Mouse (Mus musculus): ENCODE measurements at regions not wholly inside any gene's neighbourhood (a gene's known extent, or its start where the extent isn't known, plus 50 kb on each side); places are given as distances from the start of the nearest gene placed in this dataset.

- WGBS: 81% methylated on average over 7 of the region's 7 CpGs
- Histone ChIP-seq H3K4me1 (no peaks in the 10 kb centered on the region), H3K27ac (no peak overlapping the region), H3K9me3 (no peaks in the 10 kb centered on the region), H3K36me3 (no peaks in the 10 kb centered on the region), H3K4me3 (no peak overlapping the region), H3K4me2 (no peak overlapping the region), H3K9ac (no peak overlapping the region), H3K27me3 (no peaks in the 10 kb centered on the region)
- no peak for ATAC-seq (ENCODE audit: insufficient number of reproducible peaks, insufficient read depth, low FRiP score, low TSS enrichment, low read depth)
Observed at GRCm38 (mm10) chr10:92625781-92626180, 96.4 kb downstream of the Nedd1 start.

DNA sequence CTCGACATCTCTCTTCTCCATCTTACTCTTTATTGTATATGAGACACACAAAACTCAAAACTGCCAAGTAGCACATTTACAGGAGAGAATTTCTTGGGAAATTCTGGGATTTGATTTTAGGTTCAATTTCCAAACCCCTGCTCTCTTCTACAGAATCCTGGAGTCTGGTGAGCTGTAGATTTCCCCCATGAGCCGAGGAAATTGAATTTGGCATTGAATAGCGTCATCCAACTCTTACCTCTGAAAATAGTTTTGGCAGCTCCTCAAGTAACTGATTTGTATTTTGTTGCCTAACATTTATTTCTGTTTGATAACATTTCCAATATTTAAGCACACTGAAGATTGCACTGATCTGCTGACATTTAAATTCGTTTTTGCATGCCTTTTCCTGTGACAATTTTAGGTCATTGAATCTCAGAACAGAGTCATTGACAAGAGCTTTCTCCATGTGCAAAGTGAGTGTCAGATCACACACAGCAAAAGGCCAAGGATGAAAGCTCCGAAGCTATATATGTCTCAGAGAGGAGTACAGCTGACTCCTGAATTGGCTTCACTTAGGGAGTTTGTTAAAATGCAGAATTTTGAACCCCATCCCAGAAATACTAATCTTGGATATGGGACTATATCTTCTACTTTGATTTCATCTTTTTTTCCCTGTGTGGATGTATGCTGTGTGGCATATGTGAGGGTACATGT, 106.4 kb downstream of the Nedd1 start:
- WGBS: 69% methylated on average over 5 of the region's 5 CpGs
- H3K36me3 ChIP-seq: no peaks in the 10 kb centered on the region
- no peak for ATAC-seq (ENCODE audit: insufficient number of reproducible peaks, insufficient read depth, low FRiP score, low TSS enrichment, low read depth)

GRCm38 (mm10) chr10:92614341-92614740, 107.9 kb downstream of the Nedd1 start:
- Histone ChIP-seq H3K4me2 (no peak overlapping the region), H3K9ac (no peak overlapping the region), H3K27ac (no peak overlapping the region), H3K36me3 (no peaks in the 10 kb centered on the region), H3K4me3 (no peak overlapping the region), H3K9me3 (no peaks in the 10 kb centered on the region), H3K4me1 (no peaks in the 10 kb centered on the region), H3K27me3 (no peaks in the 10 kb centered on the region)
- ATAC-seq (ENCODE audit: insufficient number of reproducible peaks, insufficient read depth, low FRiP score, low TSS enrichment, low read depth): no peak
- WGBS: 61% methylated on average over 6 of the region's 6 CpGs

More for the DNA sequence above, 106.4 kb downstream of the Nedd1 start:
- H3K27me3 ChIP-seq: no peaks in the 10 kb centered on the region
- H3K27ac ChIP-seq: no peak overlapping the region
- no peaks in the 10 kb centered on the region for H3K9me3 ChIP-seq
- H3K4me3 ChIP-seq: no peak overlapping the region
- no peaks in the 10 kb centered on the region for H3K4me1 ChIP-seq
- no peak overlapping the region for H3K9ac ChIP-seq
- no peak overlapping the region for H3K4me2 ChIP-seq

GRCm38 (mm10) chr10:92611060-92611459, 111.2 kb downstream of the Nedd1 start:
- Histone ChIP-seq H3K4me1 (no peaks in the 10 kb centered on the region), H3K4me3 (no peak overlapping the region), H3K27ac (no peak overlapping the region), H3K36me3 (no peaks in the 10 kb centered on the region), H3K4me2 (no peak overlapping the region), H3K27me3 (no peaks in the 10 kb centered on the region), H3K9ac (no peak overlapping the region), H3K9me3 (no peaks in the 10 kb centered on the region)
- no peak for ATAC-seq (ENCODE audit: insufficient number of reproducible peaks, insufficient read depth, low FRiP score, low TSS enrichment, low read depth)
- WGBS: 77% methylated on average over 3 of the region's 3 CpGs

DNA sequence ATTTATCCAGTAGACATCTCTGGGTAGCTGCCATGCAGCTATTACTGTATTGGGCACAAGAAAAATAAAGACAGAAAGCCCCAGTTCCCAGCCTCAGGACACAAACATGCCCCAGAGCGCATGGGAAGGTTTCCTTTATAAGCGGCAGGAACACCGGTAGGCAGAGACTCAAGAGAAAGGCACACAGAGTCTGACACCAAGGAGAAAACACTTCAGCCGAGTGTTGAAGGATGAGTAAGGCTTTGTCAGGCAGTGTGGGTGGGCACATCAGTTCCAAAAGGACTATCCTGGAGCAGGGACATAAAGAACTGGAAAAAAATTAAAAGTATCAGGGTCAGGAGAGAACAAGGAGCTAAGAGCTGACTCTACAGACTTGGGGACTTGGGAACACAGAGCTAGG, 115.5 kb downstream of the Nedd1 start:
- Histone ChIP-seq H3K4me1 (no peaks in the 10 kb centered on the region), H3K36me3 (no peaks in the 10 kb centered on the region), H3K4me2 (no peak overlapping the region), H3K27ac (no peak overlapping the region), H3K27me3 (no peaks in the 10 kb centered on the region), H3K4me3 (no peak overlapping the region), H3K9me3 (no peaks in the 10 kb centered on the region), H3K9ac (no peak overlapping the region)
- WGBS: 30% methylated on average over 4 of the region's 4 CpGs
- no peak for ATAC-seq (ENCODE audit: insufficient number of reproducible peaks, insufficient read depth, low FRiP score, low TSS enrichment, low read depth)

- H3K27ac ChIP-seq: no peak overlapping the region
- H3K4me1 ChIP-seq: no peaks in the 10 kb centered on the region
- H3K36me3 ChIP-seq: no peaks in the 10 kb centered on the region
- no peak overlapping the region for H3K4me3 ChIP-seq
- H3K9ac ChIP-seq: no peak overlapping the region
- no peak overlapping the region for H3K4me2 ChIP-seq
- no peaks in the 10 kb centered on the region for H3K9me3 ChIP-seq
- H3K27me3 ChIP-seq: no peaks in the 10 kb centered on the region
- WGBS: 43% methylated on average over 3 of the region's 3 CpGs
- no peak for ATAC-seq (ENCODE audit: insufficient number of reproducible peaks, insufficient read depth, low FRiP score, low TSS enrichment, low read depth)
Observed at GRCm38 (mm10) chr10:92605646-92606045, 116.6 kb downstream of the Nedd1 start.

DNA sequence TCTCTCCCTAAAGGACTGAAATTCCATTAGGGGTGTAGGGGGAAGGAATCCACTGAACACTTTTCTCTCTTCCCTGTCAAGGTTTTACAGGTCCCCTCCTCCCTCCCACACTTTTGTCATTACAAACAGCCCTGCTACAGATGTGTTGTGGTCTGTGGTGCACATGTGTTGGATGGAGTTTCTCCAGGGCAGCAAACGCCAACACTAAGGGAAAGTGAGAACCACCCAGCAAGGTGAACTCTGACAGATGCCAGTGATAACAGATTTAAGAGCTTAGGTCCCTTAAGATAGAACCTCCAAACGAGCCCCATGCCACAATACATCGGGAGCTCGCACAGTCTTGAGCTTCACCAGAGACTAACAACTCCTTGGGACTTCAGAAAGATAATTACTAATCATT, 122.1 kb downstream of the Nedd1 start:
- no peaks in the 10 kb centered on the region for H3K27me3 ChIP-seq
- no peak overlapping the region for H3K4me2 ChIP-seq
- H3K27ac ChIP-seq: no peak overlapping the region
- H3K4me1 ChIP-seq: 0 out of 2 replicates have a peak, but pooled peaks cover 4% of the 10 kb centered on the region
- no peaks in the 10 kb centered on the region for H3K9me3 ChIP-seq
- H3K36me3 ChIP-seq: no peaks in the 10 kb centered on the region
- no peak overlapping the region for H3K9ac ChIP-seq
- no peak overlapping the region for H3K4me3 ChIP-seq
- ATAC-seq (ENCODE audit: insufficient number of reproducible peaks, insufficient read depth, low FRiP score, low TSS enrichment, low read depth): no peak
- WGBS: 52% methylated on average over 4 of the region's 4 CpGs

DNA sequence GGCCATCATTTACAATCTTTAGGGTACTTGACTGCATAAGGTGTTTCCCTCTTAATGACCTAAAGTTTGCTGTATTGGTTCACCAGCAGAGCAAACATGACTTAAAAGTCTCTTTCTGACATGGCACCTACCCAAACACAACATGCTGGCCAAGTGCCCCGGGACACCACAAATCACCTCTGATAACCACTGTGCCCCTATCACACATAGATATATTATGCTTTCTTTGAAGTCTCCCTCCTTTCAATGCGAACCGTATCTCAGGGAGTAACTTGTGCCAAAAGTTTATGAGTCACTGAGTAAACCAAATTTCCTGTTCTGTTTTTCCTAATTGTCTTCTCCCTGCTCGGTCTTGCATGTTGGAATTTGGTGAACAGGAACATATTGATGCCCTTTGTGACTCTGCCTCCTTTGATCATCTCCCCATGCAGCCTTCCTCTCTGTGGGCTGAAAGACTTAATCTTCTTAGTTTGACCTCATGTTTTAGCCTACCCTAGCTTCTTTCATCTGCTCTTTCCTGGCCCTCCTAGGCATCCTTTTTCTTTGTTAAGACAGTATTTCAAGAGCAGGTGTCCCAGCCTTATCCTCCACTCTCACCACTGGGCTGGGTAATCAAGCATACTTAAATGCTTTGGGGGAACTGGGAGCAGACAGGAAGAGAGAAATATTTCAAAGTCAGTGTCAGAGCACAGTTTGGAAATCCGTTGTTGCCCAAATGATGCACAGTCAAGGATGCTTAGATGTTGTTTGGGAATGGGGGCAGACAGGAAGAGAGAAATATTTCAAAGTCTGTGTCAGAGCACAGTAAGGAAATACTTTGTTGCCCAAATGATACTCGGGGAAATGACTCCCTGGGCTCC, 126.5 kb downstream of the Nedd1 start:
- ATAC-seq (ENCODE audit: insufficient number of reproducible peaks, insufficient read depth, low FRiP score, low TSS enrichment, low read depth): no peak
- H3K9ac ChIP-seq: no peak overlapping the region
- no peaks in the 10 kb centered on the region for H3K9me3 ChIP-seq
- H3K36me3 ChIP-seq: no peaks in the 10 kb centered on the region
- 38% methylated on average over 6 of the region's 6 CpGs for WGBS
- H3K27me3 ChIP-seq: no peaks in the 10 kb centered on the region
- H3K4me2 ChIP-seq: no peak overlapping the region
- no peak overlapping the region for H3K4me3 ChIP-seq
- no peak overlapping the region for H3K27ac ChIP-seq
- 0 out of 2 replicates have a peak, but pooled peaks cover 7% of the 10 kb centered on the region for H3K4me1 ChIP-seq

DNA sequence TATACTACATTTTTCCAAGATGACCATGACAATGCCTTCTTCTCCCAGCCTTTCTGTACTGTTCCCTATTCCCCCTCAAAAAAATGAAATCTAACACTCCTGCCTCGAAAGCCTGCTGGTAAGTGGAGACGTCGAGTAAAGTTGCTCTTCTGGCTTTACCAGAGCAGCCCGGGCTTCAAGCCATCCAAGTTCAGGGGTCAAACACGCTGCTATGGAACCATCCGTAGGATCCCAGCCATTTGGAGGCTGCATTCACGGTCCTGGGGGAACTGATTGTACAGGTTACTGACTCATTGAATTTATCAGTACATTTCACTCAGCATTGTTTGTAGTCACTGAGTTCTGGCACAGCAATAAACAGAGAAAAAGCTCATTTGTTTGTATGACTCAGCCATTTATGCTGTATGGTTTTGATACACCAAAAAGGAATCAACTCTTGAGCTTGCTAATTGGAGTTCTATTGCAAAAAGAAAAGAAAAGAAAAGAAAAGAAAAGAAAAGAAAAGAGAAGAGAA, 128.2 kb downstream of the Nedd1 start:
- no peak for ATAC-seq (ENCODE audit: insufficient number of reproducible peaks, insufficient read depth, low FRiP score, low TSS enrichment, low read depth)
- H3K4me2 ChIP-seq: no peak overlapping the region
- 0 out of 2 replicates have a peak, but pooled peaks cover 3% of the 10 kb centered on the region for H3K4me1 ChIP-seq
- H3K9ac ChIP-seq: no peak overlapping the region
- no peak overlapping the region for H3K4me3 ChIP-seq
- H3K27me3 ChIP-seq: no peaks in the 10 kb centered on the region
- H3K27ac ChIP-seq: no peak overlapping the region
- 31% methylated on average over 7 of the region's 7 CpGs for WGBS
- H3K9me3 ChIP-seq: no peaks in the 10 kb centered on the region
- H3K36me3 ChIP-seq: no peaks in the 10 kb centered on the region

DNA sequence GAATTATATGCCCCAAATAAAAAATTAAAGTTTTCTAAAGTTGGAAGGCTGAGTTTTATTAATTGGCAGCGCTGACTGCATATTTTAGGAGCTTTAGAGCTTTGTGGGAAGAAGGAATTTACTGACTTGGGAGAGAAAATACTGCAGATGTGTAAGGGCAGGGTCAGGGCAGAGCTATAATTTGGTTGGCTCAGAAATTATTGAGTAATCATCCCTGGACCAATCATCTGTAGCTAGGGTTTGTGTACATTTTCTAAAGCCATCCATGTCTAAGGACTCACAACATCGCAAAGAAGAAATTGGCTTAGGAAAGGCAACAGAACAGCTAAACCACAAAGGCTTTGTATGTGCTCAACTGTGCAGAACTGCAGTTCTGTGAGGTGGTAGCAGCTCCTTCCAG, 143.3 kb downstream of the Nedd1 start:
- Histone ChIP-seq H3K27me3 (no peaks in the 10 kb centered on the region), H3K27ac (no peak overlapping the region), H3K4me2 (no peak overlapping the region), H3K9ac (no peak overlapping the region), H3K36me3 (no peaks in the 10 kb centered on the region), H3K9me3 (no peaks in the 10 kb centered on the region), H3K4me3 (no peak overlapping the region), H3K4me1 (no peaks in the 10 kb centered on the region)
- 79% methylated on average over 2 of the region's 2 CpGs for WGBS
- ATAC-seq (ENCODE audit: insufficient number of reproducible peaks, insufficient read depth, low FRiP score, low TSS enrichment, low read depth): no peak

GRCm38 (mm10) chr10:92570496-92570895, 151.7 kb downstream of the Nedd1 start:
- no peak overlapping the region for H3K4me2 ChIP-seq
- H3K27me3 ChIP-seq: no peaks in the 10 kb centered on the region
- no peaks in the 10 kb centered on the region for H3K4me1 ChIP-seq
- no peak overlapping the region for H3K27ac ChIP-seq
- H3K36me3 ChIP-seq: no peaks in the 10 kb centered on the region
- H3K9ac ChIP-seq: no peak overlapping the region
- H3K9me3 ChIP-seq: no peaks in the 10 kb centered on the region
- ATAC-seq (ENCODE audit: insufficient number of reproducible peaks, insufficient read depth, low FRiP score, low TSS enrichment, low read depth): no peak
- H3K4me3 ChIP-seq: no peak overlapping the region

DNA sequence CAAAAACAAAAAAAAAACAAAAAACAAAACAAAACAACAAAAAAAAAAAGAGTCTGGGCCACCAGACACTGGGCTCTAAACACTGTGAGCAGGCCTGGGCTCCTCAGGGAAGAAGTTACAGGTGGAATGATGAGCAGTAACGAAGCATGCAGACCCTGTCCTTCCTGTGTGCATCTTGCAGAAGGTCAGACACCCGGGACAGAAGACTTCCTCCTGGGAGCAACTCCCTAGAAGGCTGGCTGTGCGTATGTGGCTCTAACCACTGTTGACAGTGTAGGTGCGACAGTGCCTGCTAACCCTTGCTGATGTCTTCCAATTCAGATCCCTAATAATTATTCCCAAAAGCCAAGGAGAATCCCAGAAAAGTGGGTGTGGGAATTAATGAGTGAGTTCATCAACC, 164.8 kb downstream of the Nedd1 start:
- WGBS: 39% methylated on average over 4 of the region's 4 CpGs
- Histone ChIP-seq H3K9me3 (no peaks in the 10 kb centered on the region), H3K9ac (no peak overlapping the region), H3K4me2 (no peak overlapping the region), H3K36me3 (no peaks in the 10 kb centered on the region), H3K27me3 (no peaks in the 10 kb centered on the region), H3K27ac (peak overlapping the region; percentile 48; the same call in 1 of the 2 replicates), H3K4me3 (no peak overlapping the region), H3K4me1 (peaks cover 16% of the 10 kb centered on the region)
- ATAC-seq (ENCODE audit: insufficient number of reproducible peaks, insufficient read depth, low FRiP score, low TSS enrichment, low read depth): no peak
